ENCODE assay signal across 26 mouse cellular contexts in genomic region chr13:19352795-19353194, GRCm38 (mm10). TPM values are rescaled to one million over a fixed set of nuclear protein-coding genes. Genes with fewer than 3 reads are reported as not detected.
A peak's percentile ranks its signal among the peaks of the same experiment; 100 is the strongest.
DNase-seq lines count a peak whose midpoint lies in the region; ATAC-seq and TF ChIP-seq lines count a peak whose summit lies in the region.
"Had no signal": no experiment of that assay in that cellular context is flagged by ENCODE, and none has a peak within 500 bp of the region (broad histone marks: within the 10 kb centered on the region; RNA-seq: fewer than 3 reads in every experiment).

No protein-coding gene starts in this region.

- no peak overlapping the region for H3K27ac ChIP-seq in embryonic facial prominence, embryonic 14.5 days (replicated peaks; ENCODE audit: low read depth, low read length)
- H3K27ac ChIP-seq in embryonic facial prominence, embryonic 10.5 days (replicated peaks), result no peak overlapping the region
- H3K27ac ChIP-seq: embryonic facial prominence, embryonic 12.5 days; heart, adult 2 months; heart, embryonic 13.5 days; hindbrain, embryonic 13.5 days; limb, embryonic 10.5 days; neural tube, embryonic 13.5 days had no signal

- intact Hi-C loops in heart, postnatal 36 days (cut with DNase I), result no loop called here

- H3K27me3 ChIP-seq in embryonic facial prominence, embryonic 14.5 days (replicated peaks; ENCODE audit: control insufficient read depth, insufficient read depth, low read length), result no peaks in the 10 kb centered on the region
- no peaks in the 10 kb centered on the region for H3K27me3 ChIP-seq in embryonic facial prominence, embryonic 10.5 days (replicated peaks; ENCODE audit: low read depth, poor library complexity, severe bottlenecking)
- H3K27me3 ChIP-seq: embryonic facial prominence, embryonic 12.5 days; heart, embryonic 13.5 days; hindbrain, embryonic 13.5 days; neural tube, embryonic 13.5 days had no signal

- no peak overlapping the region for H3K4me2 ChIP-seq in embryonic facial prominence, embryonic 14.5 days (ENCODE audit: low read depth, low read length)
- H3K4me2 ChIP-seq: embryonic facial prominence, embryonic 12.5 days; heart, embryonic 13.5 days; hindbrain, embryonic 13.5 days; neural tube, embryonic 13.5 days had no signal

- H3K4me1 ChIP-seq in embryonic facial prominence, embryonic 14.5 days (ENCODE audit: control insufficient read depth, insufficient read depth, low read length), result no peaks in the 10 kb centered on the region
- peaks cover 3% of the 10 kb centered on the region; the same call in 1 of the 2 replicates for H3K4me1 ChIP-seq in embryonic facial prominence, embryonic 10.5 days
- H3K4me1 ChIP-seq: embryonic facial prominence, embryonic 12.5 days; heart, embryonic 13.5 days; limb, embryonic 10.5 days had no signal

- ATAC-seq in embryonic facial prominence, embryonic 14.5 days (ENCODE audit: low read depth), result peak; percentile 33; the same call in 1 of the 2 replicates
- ATAC-seq in megakaryocyte-erythroid progenitor cell, adult 5-6 weeks (replicated peaks; ENCODE audit: low FRiP score, low TSS enrichment, poor library complexity, severe bottlenecking), result no peak
- ATAC-seq: inflammation-experienced regulatory T-cells, adult 6 months had no signal

- no peak for TF ChIP-seq POLR2A in brain, embryonic 14.5 days (IDR thresholded peaks at IDR 0.05; ENCODE audit: borderline replicate concordance, extremely low read depth, insufficient read depth, insufficient read length, poor library complexity, severe bottlenecking)

- 76% methylated on average over 3 of the region's 3 CpGs for WGBS in embryonic facial prominence, embryonic 14.5 days
- WGBS in embryonic facial prominence, embryonic 10.5 days, result 92% methylated on average over 3 of the region's 3 CpGs

- no peak overlapping the region for H3K9ac ChIP-seq in embryonic facial prominence, embryonic 14.5 days (ENCODE audit: low read depth, low read length)
- H3K9ac ChIP-seq: embryonic facial prominence, embryonic 12.5 days; heart, embryonic 13.5 days; hindbrain, embryonic 13.5 days; neural tube, embryonic 13.5 days had no signal

- peaks cover 18% of the 10 kb centered on the region for H3K36me3 ChIP-seq in embryonic facial prominence, embryonic 14.5 days (ENCODE audit: control insufficient read depth, insufficient read depth, low read length)
- peaks cover 20% of the 10 kb centered on the region for H3K36me3 ChIP-seq in embryonic facial prominence, embryonic 10.5 days (replicated peaks)

- DNase-seq in embryonic facial prominence, embryonic 14.5 days (ENCODE audit: low spot score), result peak; percentile 17
- no peak for DNase-seq in embryonic facial prominence, embryonic 10.5 days (ENCODE audit: low spot score)
- DNase-seq in heart, adult 11 months, result peak; percentile 56
- no peak for DNase-seq in heart, postnatal 36 days
- peak; percentile 27 for DNase-seq in brain, embryonic 14.5 days (ENCODE audit: low read depth)
- DNase-seq in retina, postnatal 1 day, result peak; percentile 91
- no peak for DNase-seq in layer of hippocampus, postnatal 14 days (ENCODE audit: low spot score in 2 of 2)
- DNase-seq: adrenal gland, postnatal 25 days; cerebellum, adult 18-20 months; cerebellum, postnatal 14 days; gastrocnemius, postnatal 10 days; heart, adult 2 months; heart, postnatal 14 days; kidney, adult 2 months; kidney, postnatal 10 days; lung, postnatal 4 days; right cerebral cortex, postnatal 14 days had no signal

- no peak for TF ChIP-seq CTCF in brain, embryonic 14.5 days (IDR thresholded peaks at IDR 0.05; ENCODE audit: borderline replicate concordance, extremely low read depth, insufficient read depth, insufficient read length)

- no peaks in the 10 kb centered on the region for H3K9me3 ChIP-seq in embryonic facial prominence, embryonic 14.5 days (ENCODE audit: control insufficient read depth, low read length)
- H3K9me3 ChIP-seq in embryonic facial prominence, embryonic 10.5 days, result no peaks in the 10 kb centered on the region
- H3K9me3 ChIP-seq: embryonic facial prominence, embryonic 12.5 days; heart, embryonic 13.5 days; hindbrain, embryonic 13.5 days; limb, embryonic 10.5 days; neural tube, embryonic 13.5 days had no signal

- no peak overlapping the region for H3K4me3 ChIP-seq in embryonic facial prominence, embryonic 14.5 days (ENCODE audit: low read depth, low read length)
- H3K4me3 ChIP-seq in embryonic facial prominence, embryonic 10.5 days, result no peak overlapping the region
- H3K4me3 ChIP-seq: embryonic facial prominence, embryonic 12.5 days; erythroblast, embryonic 14.5 days; heart, adult 2 months; heart, embryonic 13.5 days; hindbrain, embryonic 13.5 days; limb, embryonic 10.5 days; myocyte; neural tube, embryonic 13.5 days had no signal

RNA-seq across cellular contexts. Expression of gene Stard3nl, which starts 42.8 kb away (rescaled TPM):
- polyA plus RNA-seq in embryonic facial prominence, embryonic 14.5 days (2014; fragmentation: Nextera tagmentation; extraction: Ambion mirVana), result 97.8 and 101 TPM in 2 replicates
- 102 and 104 TPM in 2 replicates for polyA plus RNA-seq in embryonic facial prominence, embryonic 10.5 days (2016; fragmentation: Nextera tagmentation; extraction: Ambion mirVana)
- 10 to 100 TPM; 15.1 to 17.8 TPM for total RNA-seq in heart, postnatal 36 days (2021)
- polyA plus RNA-seq in brain, embryonic 14.5 days (2012; rRNA removed), result 104 and 116 TPM in 2 replicates
- 24.2 and 37.8 TPM in 2 replicates for total RNA-seq in megakaryocyte-erythroid progenitor cell, adult 5-6 weeks (2014; fragmentation: Nextera tagmentation)
- total RNA-seq in megakaryocyte-erythroid progenitor cell, adult 5-6 weeks (2017), result 29.1 and 30.2 TPM in 2 replicates
- total RNA-seq in layer of hippocampus, postnatal 14 days (2021), result 10 to 100 TPM; 68.7 to 72.1 TPM

Comparison
In these comparisons a context has a peak if more than half of its experiments do, and no peak if none do; other contexts are left out.
1. DNase-seq: peak in embryonic facial prominence, embryonic 14.5 days (single experiment), heart, adult 11 months (single experiment), brain, embryonic 14.5 days (single experiment) and retina, postnatal 1 day (single experiment); none in embryonic facial prominence, embryonic 10.5 days (single experiment), heart, postnatal 36 days (0 of 2) and layer of hippocampus, postnatal 14 days (0 of 2).